Mouse (Mus musculus): ENCODE measurements around the gene Fam107b. TPM values are rescaled to one million over a fixed set of nuclear protein-coding genes. Genes with fewer than 3 reads are reported as not detected.

Fam107b gene
- polyA plus RNA-seq, 2 experiments from 2014 or later, result 231 to 265 TPM

- ATAC-seq, result no peak
Measured at GRCm38 (mm10) chr2:3608868-3609854, 38.9 kb downstream of the Fam107b start.

GRCm38 (mm10) chr2:3618446-3618845, 48.2 kb downstream of the Fam107b start:
- no peak for ATAC-seq

- ATAC-seq, result no peak
Measured at GRCm38 (mm10) chr2:3621568-3621967, 51.3 kb downstream of the Fam107b start.

- no peak for ATAC-seq
Measured at GRCm38 (mm10) chr2:3622158-3622557, 51.9 kb downstream of the Fam107b start.

- no peak for ATAC-seq
Measured at GRCm38 (mm10) chr2:3623207-3623980, 53.1 kb downstream of the Fam107b start.

GRCm38 (mm10) chr2:3623981-3624584, 53.8 kb downstream of the Fam107b start:
- no peak for ATAC-seq

GRCm38 (mm10) chr2:3629096-3629495, 58.8 kb downstream of the Fam107b start:
- no peak for ATAC-seq

- no peak for ATAC-seq
Measured at GRCm38 (mm10) chr2:3629741-3630140, 59.5 kb downstream of the Fam107b start.

- ATAC-seq, result no peak
Measured at GRCm38 (mm10) chr2:3630769-3631477, 60.6 kb downstream of the Fam107b start.

- ATAC-seq, result no peak
Measured at GRCm38 (mm10) chr2:3633137-3633536, 62.8 kb downstream of the Fam107b start.

- ATAC-seq, result no peak
Measured at GRCm38 (mm10) chr2:3636771-3637170, 66.5 kb downstream of the Fam107b start.

GRCm38 (mm10) chr2:3641001-3641770, 70.9 kb downstream of the Fam107b start:
- ATAC-seq, result no peak

- no peak for ATAC-seq
Measured at GRCm38 (mm10) chr2:3642949-3643348, 72.7 kb downstream of the Fam107b start.

- no peak for ATAC-seq
Measured at GRCm38 (mm10) chr2:3645741-3646140, 75.5 kb downstream of the Fam107b start.

- peak; percentile 85 for ATAC-seq
Measured at GRCm38 (mm10) chr2:3649171-3649570, 78.9 kb downstream of the Fam107b start.

GRCm38 (mm10) chr2:3654606-3655005, 84.3 kb downstream of the Fam107b start:
- no peak for ATAC-seq

- ATAC-seq, result no peak
Measured at GRCm38 (mm10) chr2:3656091-3656490, 85.8 kb downstream of the Fam107b start.

- no peak for ATAC-seq
Measured at GRCm38 (mm10) chr2:3656834-3657233, 86.5 kb downstream of the Fam107b start.

- no peak for ATAC-seq
Measured at GRCm38 (mm10) chr2:3657376-3657775, 87.1 kb downstream of the Fam107b start.

GRCm38 (mm10) chr2:3657811-3658730, 87.8 kb downstream of the Fam107b start:
- ATAC-seq, result peak; percentile 75
